Mouse (Mus musculus) liver, adult 2 months (tissue): Measurements from ENCODE around the gene Heatr1. TPM values are rescaled to one million over a fixed set of nuclear protein-coding genes. Genes with fewer than 3 reads are reported as not detected.
"Not testable (repeated sequence)": the region's sequence is repeated elsewhere in the genome, so short reads cannot be mapped to it uniquely, and the experiment has no call there.

ENCODE experiments used
- DNase-seq: peaks from one replicate; pipeline ENCODE4 v3.0.0-alpha.2; 2011; ENCODE audit warnings: low read depth, low spot score; ENCODE audit errors: extremely low read depth
- H3K27ac ChIP-seq: fragments of 200-500 bp; replicated peaks from 2 replicates; pipeline ENCODE4 v1.5.1; 2012; ENCODE audit warnings: low read depth, mild to moderate bottlenecking, control low read depth, inconsistent platforms, low read length; ENCODE audit not compliant: insufficient read depth
- H3K27me3 ChIP-seq: fragments of 200-500 bp; 2 replicates; pipeline ENCODE4 v1.6.1; 2012; ENCODE audit warnings: mild to moderate bottlenecking, moderate library complexity, low read length, inconsistent platforms; ENCODE audit not compliant: control insufficient read depth, insufficient read depth
- H3K36me3 ChIP-seq: fragments of 200-500 bp; 2 replicates; pipeline ENCODE4 v1.6.1; 2012; ENCODE audit warnings: low read length, inconsistent platforms; ENCODE audit not compliant: control insufficient read depth, insufficient read depth
- H3K4me1 ChIP-seq: fragments of 200-500 bp; 2 replicates; pipeline ENCODE4 v1.6.1; 2011; ENCODE audit warnings: low read length; ENCODE audit not compliant: control insufficient read depth, insufficient read depth
- H3K4me3 ChIP-seq: fragments of 200-500 bp; 2 replicates; pipeline ENCODE4 v1.5.1; 2011; ENCODE audit warnings: low read depth, mild to moderate bottlenecking, control low read depth, low read length, moderate library complexity; ENCODE audit not compliant: insufficient read depth
- H3K79me2 ChIP-seq: fragments of 200-500 bp; 2 replicates; pipeline ENCODE4 v1.6.1; 2012; ENCODE audit warnings: inconsistent platforms, mild to moderate bottlenecking, low read length, moderate library complexity; ENCODE audit not compliant: control insufficient read depth, insufficient read depth
- H3K9ac ChIP-seq: fragments of 200-500 bp; 2 replicates; pipeline ENCODE4 v1.6.1; 2012; ENCODE audit warnings: low read depth, mild to moderate bottlenecking, control low read depth, inconsistent platforms, low read length
- CTCF ChIP-seq: fragments of 200-500 bp; IDR thresholded peaks from 2 replicates; pipeline ENCODE4 v1.5.1; 2011; ENCODE audit warnings: low read depth, low read length, control low read depth
- POLR2A ChIP-seq: fragments of 200-500 bp; IDR thresholded peaks from 2 replicates; pipeline ENCODE4 v1.6.1; 2011; ENCODE audit warnings: low read length, control low read depth; ENCODE audit not compliant: insufficient read depth; ENCODE audit errors: extremely low read depth
- WGBS: fragments of 180-500 bp; shearing (Covaris S2); methylation state at CpG from one replicate; pipeline ENCODE4 v1.1.7; 2018; 5-methylcytosine and 5-hydroxymethylcytosine counted together
- polyA plus RNA-seq: library from polyadenylated mRNA; depleted of rRNA; stranded (reverse); fragments of >200 nt; gene quantifications from 2 replicates; pipeline ENCODE4 v1.2.3, GENCODE M21; 2012
- total RNA-seq: library from RNA; depleted of rRNA; stranded (reverse); fragments of >200 nt; gene quantifications from 2 replicates; pipeline ENCODE4 v1.2.3, GENCODE M21; 2014

Heatr1 gene
- total and polyA plus RNA-seq, 2 experiments, result 12.8 to 16.1 TPM

GRCm38 (mm10) chr13:12456711-12457110 lies 61.9 kb downstream of the Heatr1 start:
- peak overlapping the region; percentile 66 for H3K9ac ChIP-seq
- H3K36me3 ChIP-seq, result peaks cover 41% of the 10 kb centered on the region
- H3K79me2 ChIP-seq, result peaks cover 12% of the 10 kb centered on the region; the same call in 1 of the 2 replicates
- H3K4me3 ChIP-seq, result no peak overlapping the region
- peak; percentile 88 for DNase-seq
- H3K27ac ChIP-seq, result peak overlapping the region; percentile 97
- no peaks in the 10 kb centered on the region for H3K27me3 ChIP-seq
- H3K4me1 ChIP-seq, result peaks cover 35% of the 10 kb centered on the region
- no peak for TF ChIP-seq CTCF
- no peak for TF ChIP-seq POLR2A
- 66% methylated on average over 7 of the region's 7 CpGs for WGBS

- peaks cover 15% of the 10 kb centered on the region for H3K36me3 ChIP-seq
- peak; percentile 81 for DNase-seq
- TF ChIP-seq POLR2A (no peak), CTCF (0 out of 2 replicates have a peak, but pooled peaks have one; percentile 21)
- H3K79me2 ChIP-seq, result peaks cover 4% of the 10 kb centered on the region; the same call in 1 of the 2 replicates
- peak overlapping the region; percentile 76 for H3K27ac ChIP-seq
- peaks cover 33% of the 10 kb centered on the region for H3K4me1 ChIP-seq
- peak overlapping the region; percentile 80 for H3K9ac ChIP-seq
- H3K4me3 ChIP-seq, result peak overlapping the region; percentile 68
- no peaks in the 10 kb centered on the region for H3K27me3 ChIP-seq
- 0% methylated on average over 8 of the region's 8 CpGs for WGBS
Observed at GRCm38 (mm10) chr13:12460443-12460842, 65.6 kb downstream of the Heatr1 start.

DNA sequence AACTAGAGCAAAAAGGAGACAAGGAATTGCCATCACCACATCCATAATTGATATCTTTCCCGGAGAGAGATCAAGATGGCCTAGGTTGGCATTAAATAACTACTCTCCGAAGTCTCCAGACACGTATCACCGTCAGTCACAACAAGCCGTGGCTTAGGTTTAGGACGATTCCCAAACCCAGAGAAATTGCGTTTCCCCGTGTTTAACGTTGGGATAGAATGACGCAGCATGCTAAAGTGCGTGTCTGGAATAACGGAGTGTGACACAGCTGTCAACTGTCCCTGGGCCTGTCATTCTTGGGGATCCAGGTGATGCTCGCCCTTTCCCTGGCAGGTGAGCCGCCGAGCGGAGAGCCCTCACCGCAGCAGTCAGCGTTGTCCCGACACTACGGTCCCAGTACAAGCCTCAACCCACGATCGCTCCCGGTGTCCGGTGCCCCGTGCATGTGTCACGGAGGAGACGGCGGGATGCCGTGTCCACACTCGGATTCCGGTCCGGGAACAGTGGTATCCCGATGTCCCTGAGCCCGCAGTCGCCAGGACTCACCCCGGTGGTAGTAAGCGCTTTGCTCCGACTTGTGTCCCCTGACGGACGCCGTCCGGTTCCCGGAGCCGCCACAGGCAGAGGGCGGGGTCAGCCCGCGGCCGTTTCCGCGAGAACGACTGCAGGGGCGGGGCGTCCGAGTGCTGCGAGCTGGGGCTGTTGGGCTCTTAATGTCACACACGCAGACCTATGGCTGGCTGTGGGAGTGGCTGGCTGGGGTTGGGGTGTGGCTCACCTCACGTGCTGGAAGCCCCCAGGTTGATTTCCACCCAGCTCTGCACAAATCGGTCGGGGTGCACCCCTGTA lies 66.3 kb downstream of the Heatr1 start:
- Histone ChIP-seq H3K9ac (peak overlapping the region; percentile 80), H3K4me1 (peaks cover 28% of the 10 kb centered on the region), H3K4me3 (peak overlapping the region; percentile 68), H3K27ac (peak overlapping the region; percentile 77), H3K79me2 (peaks cover 4% of the 10 kb centered on the region; the same call in 1 of the 2 replicates), H3K36me3 (peaks cover 8% of the 10 kb centered on the region; the same call in 1 of the 2 replicates), H3K27me3 (no peaks in the 10 kb centered on the region)
- under 1% methylated on average over 59 of the region's 59 CpGs for WGBS
- DNase-seq, result peak; percentile 80
- TF ChIP-seq POLR2A (peak; percentile 88), CTCF (no peak)

GRCm38 (mm10) chr13:12461730-12462119 lies 66.9 kb downstream of the Heatr1 start:
- peaks cover 23% of the 10 kb centered on the region for H3K4me1 ChIP-seq
- peaks cover 7% of the 10 kb centered on the region; the same call in 1 of the 2 replicates for H3K36me3 ChIP-seq
- peak; percentile 29 for DNase-seq
- peaks cover 4% of the 10 kb centered on the region; the same call in 1 of the 2 replicates for H3K79me2 ChIP-seq
- WGBS, result 11% methylated on average over 7 of the region's 7 CpGs
- no peak for TF ChIP-seq POLR2A
- TF ChIP-seq CTCF, result no peak
- peak overlapping the region; percentile 77 for H3K27ac ChIP-seq
- peak overlapping the region; percentile 68 for H3K4me3 ChIP-seq
- H3K27me3 ChIP-seq, result no peaks in the 10 kb centered on the region
- H3K9ac ChIP-seq, result peak overlapping the region; percentile 51

- peaks cover 7% of the 10 kb centered on the region; the same call in 1 of the 2 replicates for H3K36me3 ChIP-seq
- TF ChIP-seq CTCF (no peak), POLR2A (no peak)
- peak overlapping the region; percentile 97 for H3K27ac ChIP-seq
- H3K4me3 ChIP-seq, result no peak overlapping the region
- H3K27me3 ChIP-seq, result no peaks in the 10 kb centered on the region
- 46% methylated on average over 4 of the region's 4 CpGs for WGBS
- peaks cover 4% of the 10 kb centered on the region; the same call in 1 of the 2 replicates for H3K79me2 ChIP-seq
- peak; percentile 83 for DNase-seq
- peaks cover 18% of the 10 kb centered on the region; the same call in 1 of the 2 replicates for H3K4me1 ChIP-seq
- H3K9ac ChIP-seq, result no peak overlapping the region
Observed at GRCm38 (mm10) chr13:12462623-12463022, 67.8 kb downstream of the Heatr1 start.

DNA sequence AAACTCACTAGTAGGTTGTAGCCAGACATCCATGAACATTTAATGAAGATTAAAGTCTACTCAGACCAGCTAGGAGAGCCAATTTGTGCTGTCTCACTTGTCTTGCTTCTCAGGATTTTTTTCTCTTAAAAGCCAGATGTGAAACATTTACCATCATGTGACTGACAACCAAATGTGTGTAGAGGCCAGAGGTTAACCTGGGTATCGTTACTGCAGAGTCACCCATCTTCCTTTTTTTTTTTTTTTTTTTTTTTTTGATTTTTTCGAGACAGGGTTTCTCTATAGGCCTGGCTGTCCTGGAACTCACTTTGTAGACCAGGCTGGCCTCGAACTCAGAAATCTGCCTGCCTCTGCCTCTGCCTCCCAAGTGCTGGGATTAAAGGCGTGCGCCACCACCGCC lies 69.3 kb downstream of the Heatr1 start:
- H3K4me3 ChIP-seq, H3K27me3 ChIP-seq, H3K79me2 ChIP-seq, H3K36me3 ChIP-seq, H3K27ac ChIP-seq, H3K9ac ChIP-seq: not testable (repeated sequence)
- H3K4me1 ChIP-seq, result peaks cover 12% of the 10 kb centered on the region; the same call in 1 of the 2 replicates
- DNase-seq, result peak; percentile 27
- WGBS, result 71% methylated on average over 6 of the region's 6 CpGs
